ENCODE assay signal across 12 mouse cellular contexts in genomic region chr19:25608961-25609850, GRCm38 (mm10). TPM values are rescaled to one million over a fixed set of nuclear protein-coding genes. Genes with fewer than 3 reads are reported as not detected.
A peak's percentile ranks its signal among the peaks of the same experiment; 100 is the strongest.
DNase-seq lines count a peak whose midpoint lies in the region; ATAC-seq and TF ChIP-seq lines count a peak whose summit lies in the region.
"Had no signal": no experiment of that assay in that cellular context is flagged by ENCODE, and none has a peak within 500 bp of the region (broad histone marks: within the 10 kb centered on the region; RNA-seq: fewer than 3 reads in every experiment).

No protein-coding gene starts in this region.

- ATAC-seq in intestine, embryonic 14.5 days (replicated peaks; ENCODE audit: low FRiP score, low TSS enrichment, low read depth): no peak
- ATAC-seq in intestine, embryonic 16.5 days: no peak
- no peak for ATAC-seq in neural tube, embryonic 15.5 days (ENCODE audit: low FRiP score)
- ATAC-seq in forebrain, embryonic 13.5 days: no peak
- ATAC-seq: liver, postnatal 0 days had no signal

- no peak overlapping the region for H3K4me3 ChIP-seq in intestine, embryonic 14.5 days (ENCODE audit: low read depth, low read length)
- no peak overlapping the region for H3K4me3 ChIP-seq in intestine, embryonic 16.5 days (ENCODE audit: low read length)
- no peak overlapping the region for H3K4me3 ChIP-seq in neural tube, embryonic 15.5 days (replicated peaks)
- H3K4me3 ChIP-seq in forebrain, embryonic 13.5 days: peak overlapping the region; percentile 55
- H3K4me3 ChIP-seq in left cerebral cortex, adult 2 months: no peak overlapping the region

- peaks cover 13% of the 10 kb centered on the region for H3K4me1 ChIP-seq in intestine, embryonic 14.5 days (replicated peaks; ENCODE audit: control insufficient read depth, insufficient read depth, low read length)
- peaks cover 23% of the 10 kb centered on the region for H3K4me1 ChIP-seq in intestine, embryonic 16.5 days (ENCODE audit: control insufficient read depth, insufficient read depth, low read length)
- peaks cover 23% of the 10 kb centered on the region for H3K4me1 ChIP-seq in neural tube, embryonic 15.5 days
- H3K4me1 ChIP-seq in forebrain, embryonic 13.5 days: peaks cover 62% of the 10 kb centered on the region

- no peak overlapping the region for H3K4me2 ChIP-seq in intestine, embryonic 14.5 days (ENCODE audit: low read length)
- no peak overlapping the region for H3K4me2 ChIP-seq in intestine, embryonic 16.5 days (ENCODE audit: low read depth, low read length)
- no peak overlapping the region for H3K4me2 ChIP-seq in neural tube, embryonic 15.5 days
- H3K4me2 ChIP-seq in forebrain, embryonic 13.5 days: peak overlapping the region; percentile 64

- H3K36me3 ChIP-seq in intestine, embryonic 14.5 days (ENCODE audit: control insufficient read depth, insufficient read depth, low read length): no peaks in the 10 kb centered on the region
- H3K36me3 ChIP-seq in intestine, embryonic 16.5 days (ENCODE audit: control insufficient read depth, insufficient read depth, low read length): no peaks in the 10 kb centered on the region
- H3K36me3 ChIP-seq in neural tube, embryonic 15.5 days: no peaks in the 10 kb centered on the region
- no peaks in the 10 kb centered on the region for H3K36me3 ChIP-seq in forebrain, embryonic 13.5 days (ENCODE audit: poor library complexity, severe bottlenecking)

- no peak overlapping the region for H3K9ac ChIP-seq in intestine, embryonic 14.5 days (ENCODE audit: low read length)
- no peak overlapping the region for H3K9ac ChIP-seq in intestine, embryonic 16.5 days (ENCODE audit: low read depth, low read length)
- no peak overlapping the region for H3K9ac ChIP-seq in neural tube, embryonic 15.5 days (replicated peaks)
- peak overlapping the region; percentile 55 for H3K9ac ChIP-seq in forebrain, embryonic 13.5 days
- H3K9ac ChIP-seq: liver, postnatal 0 days had no signal

- H3K27me3 ChIP-seq in intestine, embryonic 14.5 days (replicated peaks; ENCODE audit: control insufficient read depth, insufficient read depth, low read length): peaks cover 100% of the 10 kb centered on the region
- peaks cover 88% of the 10 kb centered on the region for H3K27me3 ChIP-seq in intestine, embryonic 16.5 days (replicated peaks; ENCODE audit: control insufficient read depth, insufficient read depth, low read length)
- peaks cover 90% of the 10 kb centered on the region for H3K27me3 ChIP-seq in neural tube, embryonic 15.5 days (replicated peaks)
- peaks cover 89% of the 10 kb centered on the region for H3K27me3 ChIP-seq in forebrain, embryonic 13.5 days
- H3K27me3 ChIP-seq: CH12.LX had no signal

- no peak overlapping the region for H3K27ac ChIP-seq in intestine, embryonic 14.5 days (ENCODE audit: low read depth)
- H3K27ac ChIP-seq in intestine, embryonic 16.5 days (ENCODE audit: low read length): no peak overlapping the region
- no peak overlapping the region for H3K27ac ChIP-seq in neural tube, embryonic 15.5 days (replicated peaks)
- H3K27ac ChIP-seq in forebrain, embryonic 13.5 days: peak overlapping the region; percentile 82
- no peak overlapping the region for H3K27ac ChIP-seq in left cerebral cortex, adult 2 months

- no peak for TF ChIP-seq CTCF in left cerebral cortex, adult 2 months (IDR thresholded peaks at IDR 0.05)

- H3K9me3 ChIP-seq in intestine, embryonic 14.5 days (ENCODE audit: control insufficient read depth, low read length): no peaks in the 10 kb centered on the region
- H3K9me3 ChIP-seq in intestine, embryonic 16.5 days (ENCODE audit: control insufficient read depth, low read length): no peaks in the 10 kb centered on the region
- H3K9me3 ChIP-seq in neural tube, embryonic 15.5 days (replicated peaks): no peaks in the 10 kb centered on the region
- no peaks in the 10 kb centered on the region for H3K9me3 ChIP-seq in forebrain, embryonic 13.5 days (replicated peaks)

- WGBS in intestine, embryonic 14.5 days: 2% methylated on average over 33 of the region's 33 CpGs
- WGBS in intestine, embryonic 16.5 days: 1% methylated on average over 33 of the region's 33 CpGs
- WGBS in neural tube, embryonic 15.5 days: under 1% methylated on average over 33 of the region's 33 CpGs
- WGBS in forebrain, embryonic 13.5 days: 1% methylated on average over 33 of the region's 33 CpGs

- intact Hi-C loops in left cerebral cortex, adult 2 months (cut with DNase I): loop anchor here (5.0 kb wide), 1 partner anchor 102 kb away; the partner anchor contains the start of gene Dmrt1

- DNase-seq in intestine, embryonic 14.5 days (ENCODE audit: low spot score): peak; percentile 78
- peak; percentile 59 for DNase-seq in neural tube, embryonic 10.5 days (ENCODE audit: extremely low spot score, low spot score)
- DNase-seq in layer of hippocampus, adult 8-10 months (ENCODE audit: low spot score in 2 of 2): no peak
- no peak for DNase-seq in left cerebral cortex, adult 2 months (ENCODE audit: extremely low spot score in 1 of 2, low spot score in 2 of 2)
- DNase-seq: kidney, postnatal 36 days had no signal

RNA-seq across cellular contexts. Expression of gene Dmrt3, which starts 0.9 kb away (rescaled TPM):
- polyA plus RNA-seq in intestine, embryonic 14.5 days (2014; fragmentation: Nextera tagmentation; extraction: Ambion mirVana): 0.45 and 0.69 TPM in 2 replicates
- 0.15 and 0.20 TPM in 2 replicates for polyA plus RNA-seq in intestine, embryonic 16.5 days (2015; fragmentation: Nextera tagmentation; extraction: Ambion mirVana)
- 1.8 and 1.9 TPM in 2 replicates for polyA plus RNA-seq in neural tube, embryonic 15.5 days (2015; fragmentation: Nextera tagmentation; extraction: Ambion mirVana)
- polyA plus RNA-seq in forebrain, embryonic 13.5 days (2015; fragmentation: Nextera tagmentation; extraction: Ambion mirVana): 6.7 and 7.8 TPM in 2 replicates
- total RNA-seq in layer of hippocampus, adult 8-10 months (2022): under 1 TPM; 0.31 to 0.57 (median 0.38) TPM
- under 1 TPM in 1 of 2 experiments, not detected in 1; 0.14 TPM for total RNA-seq in left cerebral cortex, adult 2 months (2021)
- total RNA-seq: CH12.LX; heart, postnatal 4 days had no signal
- polyA plus RNA-seq: gonadal fat pad, adult 2 months; liver, postnatal 0 days had no signal

Comparison
In these comparisons a context has a peak if more than half of its experiments do, and no peak if none do; other contexts are left out.
1. DNase-seq: peak in intestine, embryonic 14.5 days (single experiment) and neural tube, embryonic 10.5 days (single experiment); none in layer of hippocampus, adult 8-10 months (0 of 2) and left cerebral cortex, adult 2 months (0 of 2).